Mouse (Mus musculus): ENCODE results near the gene Mbtps1. TPM values are rescaled to one million over a fixed set of nuclear protein-coding genes. Genes with fewer than 3 reads are reported as not detected.

Gene Mbtps1
- total RNA-seq, 2 experiments from 2014 or later = 68.7 to 72.1 TPM

DNA sequence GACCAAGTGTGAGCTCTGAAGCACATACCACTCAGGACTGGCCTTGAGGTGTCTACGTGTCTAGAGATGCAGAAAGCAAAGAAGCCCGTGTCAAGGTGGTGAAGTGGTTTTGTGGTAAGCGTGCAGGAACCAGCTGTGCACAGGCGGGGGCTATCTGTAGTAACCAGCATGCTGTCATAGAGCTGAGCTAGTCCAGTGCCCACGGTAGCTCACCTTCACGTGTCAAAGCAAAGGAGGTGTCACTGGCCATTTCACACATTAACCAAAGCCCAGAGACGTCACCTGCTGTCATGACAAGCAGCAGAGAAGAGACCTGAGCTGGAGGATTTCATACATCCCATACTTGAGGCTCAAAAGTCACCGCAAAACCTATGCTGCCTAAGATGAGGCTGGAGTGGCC, 52.4 kb downstream of the Mbtps1 start:
- intact Hi-C loops (cut with DNase I) = no loop called here

DNA sequence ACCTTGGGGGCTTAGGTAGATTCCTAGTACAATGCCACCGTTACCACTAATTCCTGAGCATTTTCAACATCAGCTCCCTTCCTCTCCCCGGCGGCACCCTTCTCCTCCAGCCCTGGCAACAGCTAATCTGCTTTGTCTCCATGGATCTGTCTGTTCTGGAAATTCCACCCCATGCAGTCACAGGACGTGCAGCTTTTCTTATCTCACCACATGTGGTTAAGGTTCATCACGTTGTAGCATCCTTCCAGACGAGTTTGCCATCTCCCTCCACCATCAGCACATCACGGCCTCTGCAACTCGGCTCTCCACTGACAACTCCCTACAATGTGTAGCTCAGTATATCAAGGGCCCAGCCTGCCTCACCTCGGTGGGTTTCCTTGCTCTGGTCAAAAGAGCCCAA, 53.0 kb downstream of the Mbtps1 start:
- intact Hi-C loops (cut with DNase I) = no loop called here
- no peak for DNase-seq

More for the DNA sequence above, 52.4 kb downstream of the Mbtps1 start:
- no peak for DNase-seq

DNA sequence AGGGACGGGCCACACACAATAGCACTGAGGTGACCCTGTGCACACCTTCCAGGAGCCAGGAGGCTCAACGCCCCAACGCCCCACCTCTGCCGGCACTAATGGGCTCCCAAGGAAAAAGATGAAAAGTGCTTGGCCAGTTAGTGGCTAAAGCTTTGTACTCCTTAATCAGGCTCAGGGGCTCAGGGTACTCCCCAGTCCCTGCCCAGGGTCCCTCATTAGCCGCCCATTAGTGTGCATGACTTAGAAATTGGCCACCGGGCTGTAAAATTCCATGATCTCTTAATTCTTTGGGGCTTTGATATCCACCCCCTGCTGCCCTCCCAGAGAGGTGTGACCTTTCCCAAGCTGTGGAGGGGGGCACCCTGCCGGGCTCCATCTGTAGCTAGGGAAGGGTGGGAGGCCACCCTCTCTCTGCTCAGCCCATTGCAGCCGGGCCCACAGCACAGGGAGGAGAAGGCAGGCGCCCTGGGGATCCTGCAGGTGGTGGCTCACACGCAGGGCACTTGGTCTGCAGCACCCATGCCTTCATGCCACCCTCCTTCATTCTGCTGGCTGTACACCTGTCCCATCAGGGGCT, 55.3 kb downstream of the Mbtps1 start:
- DNase-seq = no peak
- intact Hi-C loops (cut with DNase I) = loop anchor here (5.0 kb wide), 1 partner anchor 56 kb away; the partner anchor contains the start of gene Necab2

DNA sequence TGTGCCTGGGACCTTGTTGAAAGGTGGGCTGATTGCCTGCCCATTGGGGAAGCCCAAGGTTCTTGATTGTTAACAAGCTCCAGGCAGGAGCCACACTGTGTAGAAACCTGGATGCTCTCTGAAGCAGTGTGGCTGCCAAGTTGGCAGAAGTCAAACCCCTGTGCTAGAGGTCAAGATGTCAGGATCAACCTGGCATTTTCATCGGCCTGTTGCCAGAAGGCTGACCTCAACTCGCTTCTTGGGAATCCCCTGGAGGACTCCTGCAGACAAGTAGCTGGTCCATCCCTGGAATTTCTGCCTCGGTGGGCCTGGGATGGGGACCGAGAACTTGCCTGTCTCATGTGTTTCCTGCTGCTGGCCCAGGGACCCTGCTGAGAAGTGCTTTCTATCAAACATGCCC, 56.4 kb downstream of the Mbtps1 start:
- intact Hi-C loops (cut with DNase I) = loop anchor here (5.0 kb wide), 1 partner anchor 55 kb away; the partner anchor contains the start of gene Necab2
- peak; percentile 23 for DNase-seq

DNA sequence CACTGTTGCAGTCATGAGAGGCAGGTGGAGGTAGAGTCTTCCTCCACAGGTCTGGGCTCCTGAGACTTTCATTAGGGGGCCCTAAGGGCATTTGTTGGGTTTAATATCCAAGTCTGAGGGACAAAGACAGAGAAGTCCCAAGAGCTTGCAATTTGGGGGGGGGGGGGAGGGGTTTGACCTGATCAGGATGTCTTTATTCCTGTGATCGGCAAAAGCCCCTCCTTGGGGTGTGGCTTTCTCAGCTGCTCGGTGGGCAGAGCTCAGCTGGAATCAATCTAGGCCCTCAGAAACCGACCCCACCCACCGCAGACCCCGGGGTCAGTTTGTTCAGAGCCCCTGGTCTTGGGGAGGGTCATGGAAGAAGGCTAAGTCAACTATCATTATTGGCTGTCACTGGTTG, 56.9 kb downstream of the Mbtps1 start, which contains the start of gene Slc38a8:
Gene Slc38a8 (minus strand): TSS at position 101 of the 400 bp plus-strand sequence.
- intact Hi-C loops (cut with DNase I) = loop anchor here (5.0 kb wide), 1 partner anchor 54 kb away; the partner anchor contains the start of gene Necab2
- DNase-seq = no peak

DNA sequence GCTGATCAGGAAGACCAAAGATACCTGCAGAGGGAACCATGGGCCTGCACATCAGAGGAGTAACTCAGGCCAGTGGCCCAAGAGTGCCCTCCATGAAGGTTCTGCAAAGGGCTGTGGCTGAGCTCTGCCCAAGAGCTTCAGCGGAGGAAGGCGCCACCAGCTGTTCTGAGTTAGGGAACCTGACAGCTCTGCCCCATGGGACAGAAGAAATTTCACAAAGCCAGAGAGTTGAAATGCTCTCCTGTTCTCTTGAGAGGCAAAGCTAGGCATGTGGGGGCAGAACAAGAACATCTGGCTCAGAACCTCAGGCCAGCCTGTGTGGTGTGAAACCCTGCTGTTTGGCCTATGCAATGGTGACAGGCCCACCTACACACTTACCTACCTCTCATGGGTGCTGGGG, 58.7 kb downstream of the Mbtps1 start:
- no peak for DNase-seq
- intact Hi-C loops (cut with DNase I) = loop anchor here (5.0 kb wide), 1 partner anchor 53 kb away; the partner anchor contains the start of gene Necab2

DNA sequence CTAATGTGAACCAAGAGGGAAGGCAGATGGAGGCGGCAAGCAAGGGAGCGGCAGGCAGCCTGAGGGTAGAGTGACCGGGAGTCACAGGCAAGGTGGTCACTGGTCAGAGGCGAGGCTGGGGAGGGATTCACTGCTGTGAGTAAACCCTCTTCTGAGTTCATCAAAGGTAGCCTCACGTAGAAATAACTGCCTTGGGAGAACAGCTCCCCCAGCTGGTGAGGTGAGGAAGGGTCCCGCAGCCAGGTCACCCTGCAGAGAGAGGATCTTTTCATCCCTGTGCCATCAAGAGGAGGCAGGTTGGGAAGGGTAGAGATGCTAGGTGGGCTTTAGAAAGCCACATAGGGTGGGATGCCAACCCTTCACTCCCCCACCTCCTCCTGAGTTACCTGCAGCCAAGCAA, 61.7 kb downstream of the Mbtps1 start:
- DNase-seq = peak; percentile 30
- intact Hi-C loops (cut with DNase I) = no loop called here

DNA sequence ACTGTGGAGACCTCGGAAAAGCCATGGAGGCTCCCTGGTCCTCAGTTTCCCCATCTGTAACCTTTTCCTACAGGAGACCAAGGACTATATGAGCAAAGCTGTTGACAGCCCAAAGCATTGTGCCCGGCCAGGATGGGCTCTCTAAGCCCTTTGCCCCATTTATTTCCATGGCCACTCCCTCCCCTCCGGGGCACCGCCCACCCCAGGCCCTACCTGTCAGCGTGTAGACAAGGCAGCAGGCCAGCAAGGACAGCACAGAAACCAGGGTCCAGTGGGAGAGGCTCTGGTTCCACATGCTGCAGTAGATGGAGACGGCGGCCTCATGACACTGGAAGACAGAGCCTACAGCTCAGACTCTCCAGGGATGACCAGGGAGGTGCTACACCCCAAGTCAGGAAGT, 71.4 kb downstream of the Mbtps1 start:
- intact Hi-C loops (cut with DNase I) = no loop called here
- no peak for DNase-seq

DNA sequence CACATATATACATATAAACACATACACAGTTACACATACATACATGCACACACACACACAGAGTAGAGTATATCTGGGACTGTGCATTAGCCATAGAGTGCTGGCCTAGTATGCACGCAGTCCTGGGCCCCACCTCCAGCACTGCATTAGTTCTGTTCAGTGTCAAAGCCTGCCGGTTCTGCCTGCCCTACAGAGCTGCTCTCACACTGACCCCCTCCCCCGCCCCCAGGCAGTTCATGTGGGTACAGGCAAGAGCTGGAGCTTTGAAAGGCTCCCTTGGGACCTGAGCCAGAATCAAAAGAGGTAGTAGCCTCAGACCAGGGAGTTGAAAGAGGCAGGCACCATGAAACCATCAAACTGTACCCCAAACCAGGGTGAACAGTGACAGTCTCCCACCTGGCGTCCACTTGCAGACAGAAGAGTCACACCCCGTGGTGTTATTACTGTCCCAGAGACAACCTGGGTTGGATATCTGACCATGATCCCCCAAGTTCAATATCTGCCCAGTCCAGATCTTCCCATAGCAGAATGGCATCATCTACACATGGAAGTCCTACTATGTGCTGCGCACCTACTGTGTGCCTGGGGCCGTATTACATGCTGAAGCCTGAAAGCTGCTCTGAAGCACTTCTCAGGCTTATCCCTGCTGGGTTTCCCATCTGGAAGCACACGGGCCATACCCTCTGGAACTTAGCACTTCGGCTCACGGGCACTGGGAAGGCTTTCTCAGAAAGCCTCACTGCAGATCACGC, 74.2 kb downstream of the Mbtps1 start:
- intact Hi-C loops (cut with DNase I) = no loop called here
- DNase-seq = no peak

DNA sequence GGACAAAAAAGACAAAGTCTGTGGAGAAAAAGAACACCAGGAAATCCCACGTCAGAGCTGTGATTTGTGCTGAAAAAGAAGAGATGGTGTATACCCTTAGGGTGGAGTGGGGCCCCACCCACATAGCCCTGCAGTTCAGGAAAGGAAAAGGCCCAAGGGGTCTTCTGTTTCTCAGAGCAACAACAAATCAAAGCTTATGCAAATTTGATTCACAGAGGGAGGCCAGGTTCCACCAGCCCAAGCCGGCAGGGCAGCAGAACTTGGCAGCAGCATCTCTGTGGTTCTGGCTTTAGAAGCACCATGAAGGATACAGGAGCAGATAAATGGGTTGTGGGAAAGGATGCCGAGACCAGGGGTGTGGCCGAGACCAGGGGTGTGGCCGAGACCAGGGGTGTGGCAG, 79.9 kb downstream of the Mbtps1 start:
- DNase-seq = no peak
- intact Hi-C loops (cut with DNase I) = no loop called here

DNA sequence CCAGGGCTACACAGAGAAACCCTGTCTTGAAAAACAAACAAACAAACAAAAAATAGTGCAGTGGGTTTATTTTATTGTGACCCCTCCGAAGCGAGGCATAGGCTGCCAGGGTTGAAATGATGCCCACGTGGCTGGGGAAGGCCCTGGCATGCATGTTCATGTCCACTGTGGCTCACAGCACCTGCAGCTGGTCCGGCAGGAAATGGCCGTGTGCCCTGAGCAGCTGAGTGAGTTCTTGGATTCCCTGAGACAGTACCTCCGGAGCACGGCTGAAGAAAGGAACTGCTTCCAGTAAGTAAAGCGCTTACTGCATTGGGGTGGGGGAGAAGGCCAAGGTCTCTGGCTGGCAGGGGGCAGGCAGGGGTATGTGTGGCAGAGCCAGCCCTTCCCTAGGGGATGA, 90.4 kb downstream of the Mbtps1 start:
- peak; percentile 40 for DNase-seq
- intact Hi-C loops (cut with DNase I) = no loop called here

DNA sequence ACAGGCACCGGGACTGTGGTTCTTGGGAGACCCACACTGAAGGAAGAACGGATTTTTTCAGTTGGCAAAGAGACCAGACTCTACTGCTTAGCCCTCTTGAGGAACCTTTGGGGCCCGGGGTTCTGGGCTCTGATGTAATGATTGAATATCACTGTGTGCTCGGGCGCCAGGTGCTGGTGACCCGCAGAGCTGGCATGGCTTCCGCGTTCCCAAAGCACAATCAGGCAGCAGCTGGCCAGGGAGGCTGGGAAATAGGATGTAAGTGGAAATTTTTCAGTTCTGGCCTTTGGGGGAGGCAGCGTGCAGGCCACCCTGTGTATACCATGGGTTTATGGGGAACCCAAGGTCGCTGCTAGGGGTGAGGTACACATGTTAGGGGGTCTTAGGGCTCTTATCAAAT, 91.7 kb downstream of the Mbtps1 start:
- DNase-seq = peak; percentile 44
- intact Hi-C loops (cut with DNase I) = no loop called here

DNA sequence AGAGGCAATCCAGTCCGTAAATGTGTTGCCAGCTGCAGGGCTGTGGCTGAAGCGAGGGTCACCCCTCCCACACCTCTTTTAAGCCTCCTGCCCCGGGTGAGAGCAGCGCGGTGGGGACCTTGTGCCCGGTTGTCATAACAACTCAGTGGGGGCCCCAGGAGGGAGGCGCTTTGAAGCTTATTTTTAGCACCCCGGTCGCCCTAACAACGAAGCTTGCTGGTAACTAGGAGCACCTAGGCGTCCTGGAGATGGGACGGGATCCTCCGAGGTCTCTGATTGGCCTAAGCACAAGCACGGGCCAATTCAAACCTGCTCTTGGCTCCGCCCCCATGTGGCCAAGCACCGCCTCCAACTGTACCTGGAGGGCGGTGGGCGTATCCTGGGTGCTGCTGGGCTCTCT, 92.4 kb downstream of the Mbtps1 start:
- intact Hi-C loops (cut with DNase I) = no loop called here
- DNase-seq = peak; percentile 35

DNA sequence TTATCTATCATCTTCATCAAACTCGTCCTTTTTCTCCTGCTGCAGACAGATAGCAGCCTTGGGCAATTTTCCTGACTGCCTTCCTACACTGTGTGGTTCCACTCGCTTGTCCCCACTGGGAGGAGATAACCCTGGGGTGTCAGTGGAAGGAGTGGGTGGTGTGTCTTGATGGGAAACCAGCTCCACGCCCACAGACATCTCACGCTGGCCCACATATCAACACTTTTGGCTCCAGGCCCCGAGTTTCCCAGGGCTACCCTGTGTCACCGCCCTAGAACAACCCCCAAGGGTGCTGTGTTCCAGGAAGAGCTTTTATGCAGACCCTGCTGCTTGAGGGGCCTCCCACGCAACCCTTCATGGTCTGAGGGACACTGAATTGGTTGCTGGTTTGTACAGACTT, 94.8 kb downstream of the Mbtps1 start:
- intact Hi-C loops (cut with DNase I) = no loop called here
- no peak for DNase-seq

DNA sequence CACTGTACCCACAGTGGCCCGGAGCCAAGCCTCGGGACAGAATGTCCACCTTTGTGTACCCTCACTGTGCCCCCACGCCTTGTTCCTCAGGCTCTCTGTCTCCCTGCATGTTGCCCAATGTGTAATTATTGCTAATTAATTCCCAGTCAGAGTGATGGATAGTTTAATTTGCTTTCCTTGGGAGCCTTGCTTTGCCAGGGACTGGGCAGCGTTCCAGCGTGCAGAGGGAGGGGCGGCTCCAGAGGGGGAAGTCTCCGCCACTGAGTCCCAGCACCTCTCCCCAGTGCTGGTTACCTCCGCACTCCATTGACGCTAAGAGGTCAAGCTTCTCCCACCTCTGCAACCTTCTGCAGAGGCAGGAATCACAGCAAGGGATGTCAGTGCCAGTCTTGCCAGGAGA, 97.2 kb downstream of the Mbtps1 start:
- intact Hi-C loops (cut with DNase I) = no loop called here
- DNase-seq = peak; percentile 60

DNA sequence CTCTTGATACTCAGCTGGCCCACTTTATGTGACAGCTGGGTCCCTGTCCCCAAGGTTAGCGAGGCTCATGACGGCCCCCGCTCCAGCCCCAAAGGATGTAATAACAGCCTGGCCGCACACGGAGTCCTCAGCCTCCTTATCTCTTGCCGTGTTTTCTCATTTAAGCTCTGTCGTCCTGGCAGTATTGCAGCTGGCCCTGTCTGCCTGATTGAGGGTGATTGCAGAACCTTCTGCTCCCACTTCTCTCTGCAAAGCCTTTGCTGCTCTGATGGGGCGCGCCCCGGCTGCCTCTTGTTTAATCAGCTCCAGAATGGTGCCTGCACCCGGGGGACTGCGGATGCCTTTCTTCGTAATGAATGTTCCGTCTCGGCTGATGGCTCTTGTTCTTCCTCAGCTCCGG, 98.8 kb downstream of the Mbtps1 start:
- intact Hi-C loops (cut with DNase I) = no loop called here
- peak; percentile 55 for DNase-seq

Other genes starting within 250 kb of the Mbtps1 start
- gene Hsbp1, start 214.2 kb downstream of the Mbtps1 start, total RNA-seq (2021) = 100 to 1,000 TPM; 443 to 507 TPM
- 10 to 100 TPM; 19.3 to 21.5 TPM for gene Mlycd, start 163.9 kb downstream of the Mbtps1 start, total RNA-seq (2021)
- under 1 TPM in 1 of 2 experiments, not detected in 1; 0.30 TPM for gene Osgin1, start 124.6 kb downstream of the Mbtps1 start, total RNA-seq (2021)
- gene Necab2, start 112.0 kb downstream of the Mbtps1 start, total RNA-seq (2021) = 10 to 100 TPM; 35.9 to 48.5 TPM
- not detected for gene Slc38a8, start 57.0 kb downstream of the Mbtps1 start, total RNA-seq (2021)
- 100 to 1,000 TPM; 103 to 107 TPM for gene Hsdl1, start 16.4 kb upstream of the Mbtps1 start, total RNA-seq (2021)
- under 1 TPM; 0.26 to 0.52 TPM for gene Dnaaf1, start 16.5 kb upstream of the Mbtps1 start, total RNA-seq (2021)
- gene Taf1c, start 46.5 kb upstream of the Mbtps1 start, total RNA-seq (2021) = 10 to 100 TPM; 15.8 to 15.9 TPM
- under 1 TPM in 1 of 2 experiments, not detected in 1; 0.42 TPM for gene Adad2, start 54.0 kb upstream of the Mbtps1 start, total RNA-seq (2021)
- not detected for gene Kcng4, start 76.9 kb upstream of the Mbtps1 start, total RNA-seq (2021)
- gene Wfdc1, start 107.6 kb upstream of the Mbtps1 start, total RNA-seq (2021) = 1 to 10 TPM; 3.6 to 4.9 TPM
- gene Atp2c2, start 141.3 kb upstream of the Mbtps1 start, total RNA-seq (2021) = under 1 TPM; 0.14 to 0.16 TPM
- gene Tldc1, start 219.7 kb upstream of the Mbtps1 start, total RNA-seq (2021) = 10 to 100 TPM; 15.0 to 16.7 TPM

Measured in left cerebral cortex, postnatal 4 days (tissue).